ENCODE assay signal across 21 mouse cellular contexts in the genomic region with DNA sequence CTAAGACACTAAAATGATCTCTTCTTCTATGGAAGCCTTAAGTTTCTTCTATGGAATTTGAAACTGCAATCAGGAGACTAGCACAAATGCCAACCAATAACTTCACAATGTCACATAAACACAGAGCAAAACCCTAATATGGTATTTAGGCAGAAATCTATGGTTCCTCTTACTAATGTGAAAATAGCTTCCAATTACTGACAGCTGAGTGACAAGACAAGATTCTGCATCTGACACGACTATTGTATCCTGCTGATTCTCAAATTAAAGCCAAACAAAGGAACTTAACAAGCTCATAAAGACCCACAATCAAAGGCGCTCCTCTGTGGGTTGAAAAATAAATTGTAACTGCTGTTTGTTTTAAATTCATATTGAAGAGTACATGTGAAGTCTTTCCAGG.
DNase-seq lines count a peak whose midpoint lies in the region; ATAC-seq lines count a peak whose summit lies in the region.
"Had no signal": no experiment of that assay in that cellular context is flagged by ENCODE, and none has a peak within 500 bp of the region (broad histone marks: within the 10 kb centered on the region; RNA-seq: fewer than 3 reads in every experiment).

No protein-coding gene starts in this region.

- 51% methylated on average over 2 of the region's 2 CpGs for WGBS in forebrain, embryonic 13.5 days
- WGBS in forebrain, embryonic 12.5 days, result 57% methylated on average over 2 of the region's 2 CpGs
- WGBS in midbrain, embryonic 14.5 days, result 55% methylated on average over 2 of the region's 2 CpGs
- 69% methylated on average over 2 of the region's 2 CpGs for WGBS in midbrain, embryonic 10.5 days
- WGBS in kidney, embryonic 14.5 days, result 77% methylated on average over 2 of the region's 2 CpGs

- ATAC-seq in forebrain, embryonic 13.5 days, result peak; percentile 59
- no peak for ATAC-seq in forebrain, embryonic 12.5 days (ENCODE audit: low FRiP score)
- no peak for ATAC-seq in midbrain, embryonic 14.5 days (ENCODE audit: low FRiP score, low TSS enrichment)
- no peak for ATAC-seq in kidney, embryonic 14.5 days (ENCODE audit: low FRiP score, low TSS enrichment)
- ATAC-seq: activated CD4-positive, CD25-positive, alpha-beta regulatory T cell, adult 4 months; CD4-positive, CD25-positive, alpha-beta regulatory T cell, adult 4 months; Patski had no signal

- peak; percentile 4 for DNase-seq in midbrain, embryonic 14.5 days
- DNase-seq in midbrain, embryonic 10.5 days (ENCODE audit: low spot score), result no peak
- peak; percentile 26 for DNase-seq in brain, embryonic 18.5 days (ENCODE audit: low read depth, low spot score)
- DNase-seq in retina, postnatal 1 day, result peak; percentile 53
- DNase-seq: adrenal gland, postnatal 14 days; B cell, adult 2 months; cerebellum, adult 2 months; cerebellum, postnatal 14 days; gastrocnemius, postnatal 36 days; heart, adult 11 months; heart, postnatal 36 days had no signal

- H3K4me1 ChIP-seq in forebrain, embryonic 13.5 days, result no peaks in the 10 kb centered on the region
- H3K4me1 ChIP-seq in forebrain, embryonic 12.5 days, result no peaks in the 10 kb centered on the region
- H3K4me1 ChIP-seq in midbrain, embryonic 14.5 days (ENCODE audit: control insufficient read depth, insufficient read depth, low read length), result no peaks in the 10 kb centered on the region
- H3K4me1 ChIP-seq in midbrain, embryonic 10.5 days, result no peaks in the 10 kb centered on the region
- H3K4me1 ChIP-seq in kidney, embryonic 14.5 days (ENCODE audit: control insufficient read depth, insufficient read depth, low read length), result no peaks in the 10 kb centered on the region
- H3K4me1 ChIP-seq: embryonic facial prominence, embryonic 12.5 days; heart, embryonic 13.5 days; hindbrain, embryonic 15.5 days had no signal

- H3K9me3 ChIP-seq in forebrain, embryonic 13.5 days (replicated peaks), result no peaks in the 10 kb centered on the region; the same call in 1 of the 2 replicates
- H3K9me3 ChIP-seq in forebrain, embryonic 12.5 days, result no peaks in the 10 kb centered on the region
- H3K9me3 ChIP-seq in midbrain, embryonic 14.5 days (ENCODE audit: control insufficient read depth, low read length), result no peaks in the 10 kb centered on the region
- H3K9me3 ChIP-seq in midbrain, embryonic 10.5 days (replicated peaks), result no peaks in the 10 kb centered on the region
- H3K9me3 ChIP-seq in kidney, embryonic 14.5 days (ENCODE audit: control insufficient read depth, low read length), result no peaks in the 10 kb centered on the region
- H3K9me3 ChIP-seq: heart, embryonic 13.5 days had no signal

- no peak overlapping the region for H3K9ac ChIP-seq in forebrain, embryonic 13.5 days
- H3K9ac ChIP-seq in forebrain, embryonic 12.5 days, result no peak overlapping the region
- H3K9ac ChIP-seq in midbrain, embryonic 14.5 days (replicated peaks; ENCODE audit: low read length), result no peak overlapping the region
- H3K9ac ChIP-seq in kidney, embryonic 14.5 days (ENCODE audit: low read depth, low read length), result no peak overlapping the region
- H3K9ac ChIP-seq: embryonic facial prominence, embryonic 12.5 days; heart, embryonic 13.5 days; hindbrain, embryonic 15.5 days had no signal

- no peak overlapping the region for H3K4me2 ChIP-seq in forebrain, embryonic 13.5 days
- H3K4me2 ChIP-seq in forebrain, embryonic 12.5 days, result no peak overlapping the region
- no peak overlapping the region for H3K4me2 ChIP-seq in midbrain, embryonic 14.5 days (ENCODE audit: low read length)
- H3K4me2 ChIP-seq in kidney, embryonic 14.5 days (replicated peaks; ENCODE audit: low read depth, low read length), result no peak overlapping the region
- H3K4me2 ChIP-seq: embryonic facial prominence, embryonic 12.5 days; heart, embryonic 13.5 days; hindbrain, embryonic 15.5 days had no signal

- no peak overlapping the region for H3K4me3 ChIP-seq in forebrain, embryonic 13.5 days
- H3K4me3 ChIP-seq in forebrain, embryonic 12.5 days (replicated peaks), result no peak overlapping the region
- H3K4me3 ChIP-seq in midbrain, embryonic 14.5 days (replicated peaks; ENCODE audit: low read depth, low read length), result no peak overlapping the region
- no peak overlapping the region for H3K4me3 ChIP-seq in midbrain, embryonic 10.5 days
- no peak overlapping the region for H3K4me3 ChIP-seq in kidney, embryonic 14.5 days (ENCODE audit: low read length)
- H3K4me3 ChIP-seq: embryonic facial prominence, embryonic 12.5 days; heart, embryonic 13.5 days; hindbrain, embryonic 15.5 days had no signal

- H3K27me3 ChIP-seq in forebrain, embryonic 13.5 days, result no peaks in the 10 kb centered on the region
- H3K27me3 ChIP-seq in forebrain, embryonic 12.5 days, result no peaks in the 10 kb centered on the region
- H3K27me3 ChIP-seq in midbrain, embryonic 14.5 days (ENCODE audit: control insufficient read depth, insufficient read depth, low read length), result no peaks in the 10 kb centered on the region
- H3K27me3 ChIP-seq in midbrain, embryonic 10.5 days (ENCODE audit: low read depth, poor library complexity, severe bottlenecking), result no peaks in the 10 kb centered on the region
- no peaks in the 10 kb centered on the region for H3K27me3 ChIP-seq in kidney, embryonic 14.5 days (ENCODE audit: control insufficient read depth, insufficient read depth, low read length)
- H3K27me3 ChIP-seq: embryonic facial prominence, embryonic 12.5 days; heart, embryonic 13.5 days; hindbrain, embryonic 15.5 days; Patski had no signal

- no peak overlapping the region for H3K27ac ChIP-seq in forebrain, embryonic 13.5 days
- H3K27ac ChIP-seq in forebrain, embryonic 12.5 days, result no peak overlapping the region
- H3K27ac ChIP-seq in midbrain, embryonic 14.5 days (replicated peaks; ENCODE audit: low read depth, low read length), result no peak overlapping the region
- H3K27ac ChIP-seq in midbrain, embryonic 10.5 days (replicated peaks), result no peak overlapping the region
- no peak overlapping the region for H3K27ac ChIP-seq in kidney, embryonic 14.5 days (ENCODE audit: low read depth, low read length)
- H3K27ac ChIP-seq: embryonic facial prominence, embryonic 12.5 days; heart, embryonic 13.5 days; hindbrain, embryonic 15.5 days had no signal

- no peaks in the 10 kb centered on the region for H3K36me3 ChIP-seq in forebrain, embryonic 13.5 days (ENCODE audit: poor library complexity, severe bottlenecking)
- no peaks in the 10 kb centered on the region for H3K36me3 ChIP-seq in forebrain, embryonic 12.5 days (replicated peaks)
- H3K36me3 ChIP-seq in midbrain, embryonic 14.5 days (ENCODE audit: control insufficient read depth, insufficient read depth, low read length), result no peaks in the 10 kb centered on the region
- no peaks in the 10 kb centered on the region for H3K36me3 ChIP-seq in midbrain, embryonic 10.5 days
- H3K36me3 ChIP-seq in kidney, embryonic 14.5 days (ENCODE audit: control insufficient read depth, insufficient read depth, low read length), result no peaks in the 10 kb centered on the region
- H3K36me3 ChIP-seq: embryonic facial prominence, embryonic 12.5 days; G1E; heart, embryonic 13.5 days; hindbrain, embryonic 15.5 days had no signal
